Mouse (Mus musculus) hindbrain, embryonic 13.5 days (tissue): ENCODE results near the gene Faah. TPM values are rescaled to one million over a fixed set of nuclear protein-coding genes. Genes with fewer than 3 reads are reported as not detected.

Experiments used
- ATAC-seq: fragments of 200-750 bp; cut with Nextera tagmentation; 2 replicates; pipeline ENCODE4 v1.8.0; 2017; ENCODE audit warnings: moderate TSS enrichment; ENCODE audit not compliant: low FRiP score
- H3K27ac ChIP-seq: fragments of 300-500 bp; sonication (generic); 2 replicates; pipeline ENCODE4 v1.5.1; 2015; ENCODE audit warnings: inconsistent platforms, mild to moderate bottlenecking, moderate library complexity
- H3K27me3 ChIP-seq: fragments of 300-500 bp; sonication (generic); 2 replicates; pipeline ENCODE4 v1.6.1; 2015; ENCODE audit warnings: mild to moderate bottlenecking, inconsistent platforms
- H3K36me3 ChIP-seq: fragments of 300-500 bp; sonication (generic); 2 replicates; pipeline ENCODE4 v1.6.1; 2015; ENCODE audit warnings: mild to moderate bottlenecking, inconsistent platforms
- H3K4me1 ChIP-seq: fragments of 300-500 bp; sonication (generic); replicated peaks from 2 replicates; pipeline ENCODE4 v1.6.1; 2015; ENCODE audit warnings: inconsistent platforms
- H3K4me2 ChIP-seq: fragments of 300-500 bp; sonication (generic); 2 replicates; pipeline ENCODE4 v1.6.1; 2015; ENCODE audit warnings: inconsistent platforms, mild to moderate bottlenecking, moderate library complexity
- H3K4me3 ChIP-seq: fragments of 300-500 bp; sonication (generic); 2 replicates; pipeline ENCODE4 v1.5.1; 2015; ENCODE audit warnings: mild to moderate bottlenecking, inconsistent platforms
- H3K9ac ChIP-seq: fragments of 300-500 bp; sonication (generic); 2 replicates; pipeline ENCODE4 v1.6.1; 2015; ENCODE audit warnings: mild to moderate bottlenecking, inconsistent platforms
- H3K9me3 ChIP-seq: fragments of 300-500 bp; sonication (generic); 2 replicates; pipeline ENCODE4 v1.6.1; 2016; ENCODE audit warnings: inconsistent platforms
- WGBS: fragments of 180-500 bp; shearing (Covaris S2); methylation state at CpG from one replicate; pipeline ENCODE4 v1.1.7; 2015; 5-methylcytosine and 5-hydroxymethylcytosine counted together
- polyA plus RNA-seq: library from polyadenylated mRNA; unstranded; fragments of >200 nt; fragmentation: Nextera tagmentation; extraction: Ambion mirVana; gene quantifications from 2 replicates; pipeline ENCODE4 v1.2.1, GENCODE M21; 2015

Faah gene
- polyA plus RNA-seq, 1 experiment from 2014 or later, result 13.0 TPM

DNA sequence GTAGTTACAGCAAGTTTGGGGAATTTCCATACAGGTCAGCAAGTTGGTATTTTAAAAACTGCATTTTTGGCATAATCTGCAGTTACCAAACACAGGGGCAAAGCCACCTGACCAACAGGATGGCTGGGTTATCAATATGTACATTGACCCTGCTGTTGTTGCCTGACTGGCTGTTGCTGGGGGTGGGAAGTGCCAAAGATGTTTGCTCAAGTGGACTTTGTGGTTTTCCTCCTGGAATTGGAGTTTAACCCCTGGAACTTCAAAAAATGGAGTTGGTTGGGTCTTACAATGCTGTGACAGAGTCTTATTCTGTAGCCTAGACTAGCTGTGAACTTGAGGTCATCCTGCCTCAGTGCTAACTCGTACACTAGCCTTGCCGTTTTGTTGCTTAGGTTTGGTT is 22.7 kb upstream of the Faah start:
- Histone ChIP-seq H3K27me3 (no peaks in the 10 kb centered on the region), H3K9me3 (no peaks in the 10 kb centered on the region), H3K4me2 (no peak overlapping the region), H3K9ac (no peak overlapping the region), H3K4me3 (no peak overlapping the region), H3K36me3 (peaks cover 21% of the 10 kb centered on the region), H3K4me1 (no peaks in the 10 kb centered on the region), H3K27ac (no peak overlapping the region)
- 93% methylated on average over 2 of the region's 2 CpGs for WGBS
- ATAC-seq, result no peak

DNA sequence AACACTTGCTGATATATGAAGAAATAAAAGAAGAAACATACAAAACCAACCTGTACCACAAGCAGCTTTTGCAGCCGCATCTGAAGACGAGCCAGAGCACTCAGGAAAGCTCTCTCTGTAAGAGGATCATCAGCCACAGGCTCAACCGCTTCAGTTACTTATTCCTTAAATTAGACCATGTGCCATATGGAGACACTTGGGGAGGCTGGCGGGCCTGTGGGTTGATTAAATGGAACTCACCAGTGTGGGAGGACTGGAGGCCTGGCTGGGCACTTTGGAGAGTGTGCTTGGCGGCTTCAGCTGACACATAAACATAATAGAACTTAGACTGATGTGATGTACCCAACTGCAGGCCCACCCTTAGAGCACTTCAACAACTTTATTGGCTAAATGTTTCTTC is 15.6 kb upstream of the Faah start:
- 88% methylated on average over 5 of the region's 5 CpGs for WGBS
- Histone ChIP-seq H3K9me3 (no peaks in the 10 kb centered on the region), H3K9ac (no peak overlapping the region), H3K4me2 (no peak overlapping the region), H3K27ac (no peak overlapping the region), H3K36me3 (peaks cover 35% of the 10 kb centered on the region), H3K4me3 (no peak overlapping the region), H3K4me1 (no peaks in the 10 kb centered on the region), H3K27me3 (no peaks in the 10 kb centered on the region)
- no peak for ATAC-seq

DNA sequence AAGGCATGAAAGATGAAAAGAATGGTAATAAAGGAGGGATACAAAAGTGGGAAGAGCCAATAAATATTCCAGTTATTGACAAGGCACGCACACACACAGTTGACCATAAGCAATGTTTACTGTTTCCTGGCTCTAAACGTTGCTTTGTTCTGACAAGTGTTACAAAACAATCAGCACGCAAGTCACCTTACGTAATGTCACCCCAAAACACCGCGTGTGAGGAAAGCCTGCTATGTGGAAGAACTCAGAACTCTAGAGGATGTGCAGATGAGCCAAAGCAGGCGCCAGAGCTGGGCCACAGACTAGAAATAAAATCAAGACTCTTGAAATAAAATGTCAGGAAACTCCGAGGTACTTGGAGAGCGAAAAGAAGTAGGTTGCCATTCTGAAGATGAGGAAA is 15.2 kb upstream of the Faah start:
- H3K36me3 ChIP-seq, result peaks cover 35% of the 10 kb centered on the region
- no peaks in the 10 kb centered on the region for H3K27me3 ChIP-seq
- 90% methylated on average over 9 of the region's 9 CpGs for WGBS
- no peak for ATAC-seq
- no peak overlapping the region for H3K4me2 ChIP-seq
- H3K9me3 ChIP-seq, result no peaks in the 10 kb centered on the region
- no peak overlapping the region for H3K9ac ChIP-seq
- H3K4me3 ChIP-seq, result no peak overlapping the region
- no peaks in the 10 kb centered on the region for H3K4me1 ChIP-seq
- H3K27ac ChIP-seq, result no peak overlapping the region

DNA sequence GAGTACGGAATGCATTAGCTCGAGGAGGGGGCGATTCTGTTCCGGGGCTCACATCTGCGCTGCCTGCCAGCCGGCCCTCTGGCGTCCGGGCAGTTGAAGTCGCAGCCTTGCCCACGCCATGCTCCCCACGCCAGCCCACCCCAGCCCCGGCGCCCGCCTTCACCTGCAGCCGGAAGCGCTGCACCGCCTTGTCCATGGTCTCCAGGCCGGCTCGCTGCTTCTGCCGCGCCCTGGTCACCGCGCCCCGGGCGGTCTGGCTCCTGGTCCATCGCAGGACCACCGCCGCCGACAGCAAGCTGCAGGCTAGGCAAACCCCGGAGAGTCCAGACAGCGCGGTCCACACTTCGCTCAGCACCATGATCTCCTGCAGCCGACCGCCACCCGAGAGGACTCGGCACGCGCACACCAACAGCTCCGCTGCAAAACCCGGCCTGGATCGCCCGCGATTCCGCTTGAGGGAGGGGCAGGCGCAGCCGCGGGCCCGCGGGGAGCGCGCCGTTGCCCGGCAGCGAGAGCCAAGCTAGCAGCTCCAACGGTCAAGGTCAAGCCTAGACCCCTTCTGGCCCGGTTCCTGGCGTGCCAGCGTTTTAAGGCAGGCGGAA is 325 bp downstream of the Faah start:
- peak overlapping the region; percentile 80 for H3K9ac ChIP-seq
- peak; percentile 91 for ATAC-seq
- no peaks in the 10 kb centered on the region for H3K36me3 ChIP-seq
- H3K4me3 ChIP-seq, result peak overlapping the region; percentile 68
- H3K27ac ChIP-seq, result peak overlapping the region; percentile 49
- peak overlapping the region; percentile 86 for H3K4me2 ChIP-seq
- peaks cover 17% of the 10 kb centered on the region for H3K4me1 ChIP-seq
- whole genome bisulfite sequencing, result under 1% methylated on average over 60 of the region's 60 CpGs
- no peaks in the 10 kb centered on the region for H3K9me3 ChIP-seq
- H3K27me3 ChIP-seq, result peaks cover 62% of the 10 kb centered on the region

DNA sequence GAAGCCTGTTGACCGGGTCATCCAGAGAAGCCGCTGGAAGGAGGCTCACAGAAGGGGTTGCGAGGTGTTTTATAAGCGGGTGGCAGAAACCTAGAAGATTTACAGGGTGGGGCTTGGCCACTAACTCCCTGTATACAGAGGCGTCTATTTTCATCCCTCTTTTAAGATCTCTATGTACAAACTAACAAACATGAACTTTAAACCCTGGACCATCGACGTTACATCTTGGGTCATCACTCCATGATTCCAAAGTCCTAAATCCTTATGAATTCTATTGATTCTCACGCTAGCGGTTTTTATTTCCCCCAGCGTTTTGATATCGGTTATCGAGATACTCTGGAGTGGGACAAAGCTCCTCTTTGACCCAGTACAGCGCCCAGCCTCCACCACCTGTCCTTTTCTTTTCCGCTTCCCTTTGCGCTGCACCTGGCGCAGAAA is 845 bp downstream of the Faah start:
- peak overlapping the region; percentile 80 for H3K9ac ChIP-seq
- H3K36me3 ChIP-seq, result no peaks in the 10 kb centered on the region
- H3K27me3 ChIP-seq, result peaks cover 62% of the 10 kb centered on the region
- H3K4me2 ChIP-seq, result peak overlapping the region; percentile 86
- H3K4me1 ChIP-seq, result peaks cover 17% of the 10 kb centered on the region
- ATAC-seq, result peak; percentile 12
- WGBS, result 10% methylated on average over 16 of the region's 16 CpGs
- H3K4me3 ChIP-seq, result peak overlapping the region; percentile 68
- H3K9me3 ChIP-seq, result no peaks in the 10 kb centered on the region
- H3K27ac ChIP-seq, result no peak overlapping the region; the same call in 1 of the 2 replicates

DNA sequence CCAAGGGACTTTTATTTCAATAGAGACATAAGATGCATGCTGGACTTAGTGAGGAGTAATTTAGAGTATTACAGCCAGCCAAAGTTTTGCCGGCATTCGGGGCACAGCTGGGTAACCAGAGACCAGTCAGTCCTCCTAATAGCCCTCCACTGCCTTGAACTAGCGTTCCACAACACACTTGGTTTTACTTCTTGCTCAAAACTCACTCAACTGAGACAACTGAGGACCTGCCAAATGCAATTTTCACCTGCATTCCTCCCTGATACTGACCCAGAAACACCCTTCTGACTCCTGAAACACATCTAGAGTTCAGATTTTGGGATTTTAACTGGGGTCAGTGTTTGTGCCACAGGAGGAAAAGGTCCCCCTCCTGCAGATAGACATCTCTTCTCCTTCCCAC is 1.3 kb downstream of the Faah start:
- no peak for ATAC-seq
- whole genome bisulfite sequencing, result 54% methylated on average over 3 of the region's 3 CpGs
- H3K9ac ChIP-seq, result 0 out of 2 replicates have a peak overlapping the region, but pooled peaks have one; percentile 80
- no peak overlapping the region for H3K27ac ChIP-seq
- H3K4me1 ChIP-seq, result peaks cover 17% of the 10 kb centered on the region
- no peaks in the 10 kb centered on the region for H3K36me3 ChIP-seq
- H3K9me3 ChIP-seq, result no peaks in the 10 kb centered on the region
- peak overlapping the region; percentile 86 for H3K4me2 ChIP-seq
- H3K4me3 ChIP-seq, result peak overlapping the region; percentile 68
- peaks cover 62% of the 10 kb centered on the region for H3K27me3 ChIP-seq

DNA sequence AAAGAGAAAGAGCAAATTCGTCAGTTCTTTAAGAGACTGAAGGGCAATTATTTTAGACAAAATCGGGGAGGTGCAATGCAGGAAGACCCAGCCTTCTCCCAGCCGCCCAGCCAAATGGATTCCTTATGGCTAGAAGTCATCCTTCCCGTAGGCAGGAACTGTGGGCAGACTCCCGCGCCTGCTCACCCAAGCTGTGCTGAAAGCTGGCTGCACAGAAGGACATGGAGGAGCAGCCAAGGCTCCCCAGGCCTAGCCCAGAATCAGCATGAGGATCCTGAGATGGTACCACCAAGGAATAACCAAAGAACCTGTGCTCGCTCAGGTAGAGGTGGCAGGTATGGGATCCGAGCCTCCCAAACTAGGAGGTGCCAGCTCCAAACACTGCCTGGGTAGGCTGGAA is 1.7 kb downstream of the Faah start:
- Histone ChIP-seq H3K4me2 (no peak overlapping the region; the same call in 1 of the 2 replicates), H3K4me1 (peaks cover 17% of the 10 kb centered on the region), H3K36me3 (no peaks in the 10 kb centered on the region), H3K4me3 (peak overlapping the region; percentile 68), H3K27me3 (peaks cover 62% of the 10 kb centered on the region), H3K9ac (no peak overlapping the region), H3K9me3 (no peaks in the 10 kb centered on the region), H3K27ac (no peak overlapping the region)
- 72% methylated on average over 8 of the region's 8 CpGs for WGBS
- no peak for ATAC-seq

DNA sequence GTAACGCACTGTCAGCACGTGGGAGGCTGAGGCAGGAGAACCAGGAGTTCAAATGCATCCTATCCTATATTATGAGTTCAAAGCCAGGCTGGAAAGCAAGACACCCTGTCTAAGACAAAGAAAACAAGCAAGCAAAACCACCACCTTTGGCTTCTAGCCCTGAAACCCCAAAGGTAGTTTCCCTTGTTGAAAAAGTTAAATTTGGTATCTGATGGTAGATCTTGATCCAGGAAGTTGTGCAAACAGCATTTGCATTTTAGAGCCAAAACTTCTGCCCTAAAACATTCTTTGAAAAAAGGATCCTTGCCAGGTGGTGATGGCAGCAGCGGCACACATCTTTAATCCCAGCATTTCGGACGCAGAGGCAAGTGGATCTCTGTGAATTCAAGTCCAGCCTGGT is 2.2 kb downstream of the Faah start:
- Histone ChIP-seq H3K4me1 (peaks cover 17% of the 10 kb centered on the region), H3K4me3 (no peak overlapping the region), H3K27me3 (peaks cover 62% of the 10 kb centered on the region), H3K9me3 (no peaks in the 10 kb centered on the region), H3K36me3 (no peaks in the 10 kb centered on the region), H3K4me2 (no peak overlapping the region), H3K27ac (no peak overlapping the region), H3K9ac (no peak overlapping the region)
- no peak for ATAC-seq
- 86% methylated on average over 5 of the region's 5 CpGs for WGBS

DNA sequence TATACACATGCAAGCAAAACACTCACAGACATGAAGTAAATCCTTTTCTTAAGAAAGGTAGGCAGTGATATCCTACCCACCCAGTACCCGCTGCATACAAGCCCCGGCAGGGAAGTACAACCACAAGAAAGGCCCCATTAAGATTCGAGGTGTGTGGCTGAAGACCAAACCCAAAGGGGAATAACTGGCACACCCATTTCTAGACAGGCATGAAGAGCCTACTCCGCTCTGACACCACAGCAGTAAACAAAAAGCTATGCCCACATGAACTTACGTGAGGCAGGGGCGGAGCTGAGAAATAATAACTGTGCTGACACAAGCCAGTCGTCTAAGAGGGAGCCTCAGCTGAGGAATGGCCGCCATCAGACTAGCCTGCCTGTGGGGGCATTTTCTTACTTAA is 7.5 kb downstream of the Faah start:
- Histone ChIP-seq H3K4me1 (no peaks in the 10 kb centered on the region; the same call in 1 of the 2 replicates), H3K9ac (no peak overlapping the region), H3K4me2 (no peak overlapping the region), H3K4me3 (no peak overlapping the region), H3K27ac (no peak overlapping the region), H3K36me3 (no peaks in the 10 kb centered on the region), H3K27me3 (peaks cover 35% of the 10 kb centered on the region), H3K9me3 (no peaks in the 10 kb centered on the region)
- 80% methylated on average over 8 of the region's 8 CpGs for WGBS
- ATAC-seq, result no peak

DNA sequence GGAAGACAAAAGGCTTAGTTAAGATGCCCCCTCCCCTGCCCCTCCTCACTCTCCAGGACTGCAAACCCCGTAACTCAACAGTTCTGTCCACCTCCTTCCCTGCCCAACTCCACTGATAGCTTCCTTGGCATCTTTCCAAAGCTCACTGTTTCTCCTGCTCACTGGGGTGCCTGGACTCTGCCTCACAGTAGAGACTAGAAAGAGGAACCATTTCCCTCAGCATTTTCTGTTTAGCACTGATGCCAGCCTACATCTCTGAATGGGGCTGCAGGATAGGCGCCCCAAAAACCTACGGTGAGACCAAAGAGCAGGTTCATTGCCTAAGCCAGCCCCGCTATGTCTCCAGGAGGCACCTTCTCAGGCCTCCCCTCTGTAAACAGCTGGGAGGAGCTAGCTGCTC is 16.5 kb downstream of the Faah start:
- no peak for ATAC-seq
- WGBS, result 69% methylated on average over 4 of the region's 4 CpGs

DNA sequence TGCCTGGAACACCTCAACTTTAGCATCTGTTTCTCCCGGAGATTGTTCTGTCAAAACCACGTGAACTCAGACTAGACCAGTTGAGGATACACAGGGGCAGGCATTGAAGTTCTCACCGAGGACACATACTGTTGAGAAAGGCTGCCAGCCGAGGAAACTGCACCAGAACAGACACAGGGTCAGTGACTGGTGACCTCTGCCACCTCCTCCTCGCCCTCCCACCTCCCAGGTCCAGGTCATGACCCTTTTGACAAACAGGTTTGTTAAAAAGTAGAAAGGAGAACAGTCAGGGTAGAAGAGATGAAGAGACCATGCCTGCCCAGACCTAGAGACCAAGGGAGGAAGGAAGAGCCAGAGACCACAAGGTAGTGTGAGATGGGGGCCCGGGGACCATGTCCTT is 17.1 kb downstream of the Faah start:
- H3K27me3 ChIP-seq, result peaks cover 57% of the 10 kb centered on the region
- H3K36me3 ChIP-seq, result peaks cover 8% of the 10 kb centered on the region; the same call in 1 of the 2 replicates
- no peak overlapping the region for H3K9ac ChIP-seq
- H3K4me3 ChIP-seq, result no peak overlapping the region
- H3K27ac ChIP-seq, result no peak overlapping the region
- no peak for ATAC-seq
- WGBS, result 42% methylated on average over 6 of the region's 6 CpGs
- peaks cover 7% of the 10 kb centered on the region; the same call in 1 of the 2 replicates for H3K4me1 ChIP-seq
- no peak overlapping the region for H3K4me2 ChIP-seq
- no peaks in the 10 kb centered on the region for H3K9me3 ChIP-seq

More for the DNA sequence above, 16.5 kb downstream of the Faah start:
- Histone ChIP-seq H3K4me3 (no peak overlapping the region), H3K27me3 (peaks cover 59% of the 10 kb centered on the region), H3K9me3 (no peaks in the 10 kb centered on the region), H3K27ac (no peak overlapping the region), H3K4me2 (no peak overlapping the region), H3K36me3 (peaks cover 8% of the 10 kb centered on the region; the same call in 1 of the 2 replicates), H3K4me1 (peaks cover 7% of the 10 kb centered on the region; the same call in 1 of the 2 replicates), H3K9ac (no peak overlapping the region)

DNA sequence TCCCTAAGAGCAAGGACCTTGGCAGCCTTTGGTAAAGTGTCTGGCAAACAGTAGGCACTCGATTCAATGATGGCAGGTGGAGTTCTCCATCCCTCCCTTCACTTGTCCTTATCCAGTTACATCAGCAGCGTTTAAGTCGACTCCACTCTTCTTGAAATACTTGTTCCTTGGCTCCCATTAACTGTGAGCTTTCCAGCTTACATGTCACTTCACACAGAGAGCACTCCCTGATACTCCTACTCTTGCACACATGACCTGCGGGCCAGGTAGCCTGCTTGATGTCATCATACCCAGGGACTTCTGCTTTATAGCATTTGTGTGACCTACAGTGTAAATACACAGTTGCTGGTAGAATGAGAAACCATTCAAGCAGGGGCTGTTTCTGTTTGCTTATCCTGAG is 21.0 kb downstream of the Faah start:
- Histone ChIP-seq H3K9ac (no peak overlapping the region), H3K27me3 (peaks cover 28% of the 10 kb centered on the region), H3K4me1 (peaks cover 10% of the 10 kb centered on the region), H3K36me3 (peaks cover 8% of the 10 kb centered on the region; the same call in 1 of the 2 replicates), H3K4me2 (no peak overlapping the region), H3K27ac (no peak overlapping the region), H3K4me3 (no peak overlapping the region), H3K9me3 (no peaks in the 10 kb centered on the region)
- ATAC-seq, result no peak
- 79% methylated on average over 4 of the region's 4 CpGs for WGBS

DNA sequence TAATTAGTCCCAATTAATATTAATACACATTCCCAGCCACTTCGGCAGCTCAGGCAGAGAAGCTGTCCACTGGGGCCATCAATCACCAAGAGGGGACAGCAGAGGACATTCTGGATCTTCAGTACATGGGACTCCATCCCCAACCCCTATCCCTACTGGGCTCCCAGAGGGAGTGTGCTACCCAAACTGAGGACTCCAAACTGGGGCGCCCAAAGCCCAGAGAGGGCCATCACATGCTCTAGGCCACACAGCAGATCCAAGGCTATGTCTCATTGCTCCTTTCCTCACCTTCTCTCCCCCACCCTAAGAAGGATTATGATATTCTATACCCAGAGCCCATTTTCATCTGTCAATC is 22.4 kb downstream of the Faah start:
- Histone ChIP-seq H3K9ac (no peak overlapping the region), H3K27me3 (peaks cover 28% of the 10 kb centered on the region), H3K4me2 (no peak overlapping the region), H3K4me1 (peaks cover 4% of the 10 kb centered on the region), H3K9me3 (no peaks in the 10 kb centered on the region; the same call in 1 of the 2 replicates), H3K27ac (no peak overlapping the region), H3K4me3 (no peak overlapping the region), H3K36me3 (peaks cover 8% of the 10 kb centered on the region; the same call in 1 of the 2 replicates)
- 43% methylated on average over 2 of the region's 2 CpGs for WGBS
- peak; percentile 17; the same call in 1 of the 2 replicates for ATAC-seq
